Mouse (Mus musculus): ENCODE results near the gene Serpinb1b. TPM values are rescaled to one million over a fixed set of nuclear protein-coding genes. Genes with fewer than 3 reads are reported as not detected.
A peak's percentile ranks its signal among the peaks of the same experiment; 100 is the strongest.

Gene Serpinb1b
- polyA plus RNA-seq, 1 experiment from 2014 or later: 0.11 TPM

GRCm38 (mm10) chr13:33063048-33063447, 15.3 kb upstream of the Serpinb1b start:
- no peaks in the 10 kb centered on the region for H3K36me3 ChIP-seq (ENCODE audit: control insufficient read depth, insufficient read depth, low read length)
- no peak overlapping the region for H3K9ac ChIP-seq (ENCODE audit: low read length)
- ATAC-seq (ENCODE audit: insufficient number of reproducible peaks, insufficient read depth, low FRiP score, low read depth): no peak
- no peak overlapping the region for H3K4me2 ChIP-seq (ENCODE audit: low read length)
- 12% methylated on average over 1 of the region's 1 CpGs for WGBS
- H3K27ac ChIP-seq (replicated peaks in 1 of 2; ENCODE audit: control insufficient read depth in 1 of 2, insufficient read depth in 1 of 2, low read depth in 2 of 2, low read length in 2 of 2): no peak overlapping the region
- no peaks in the 10 kb centered on the region for H3K9me3 ChIP-seq (ENCODE audit: control insufficient read depth, low read length)
- H3K4me3 ChIP-seq (ENCODE audit: control insufficient read depth in 1 of 2, insufficient read depth in 1 of 2, low read depth in 1 of 2, low read length in 2 of 2): no peak overlapping the region
- no peaks in the 10 kb centered on the region for H3K27me3 ChIP-seq (ENCODE audit: control insufficient read depth, insufficient read depth, low read length)
- no peaks in the 10 kb centered on the region for H3K4me1 ChIP-seq (ENCODE audit: control insufficient read depth in 2 of 2, insufficient read depth in 2 of 2, low read length in 2 of 2)

- H3K4me3 ChIP-seq (ENCODE audit: control insufficient read depth in 1 of 2, insufficient read depth in 1 of 2, low read depth in 1 of 2, low read length in 2 of 2): no peak overlapping the region
- no peak for ATAC-seq (ENCODE audit: insufficient number of reproducible peaks, insufficient read depth, low FRiP score, low read depth)
- no peak overlapping the region for H3K9ac ChIP-seq (ENCODE audit: low read length)
- H3K27ac ChIP-seq (replicated peaks in 1 of 2; ENCODE audit: control insufficient read depth in 1 of 2, insufficient read depth in 1 of 2, low read depth in 2 of 2, low read length in 2 of 2): no peak overlapping the region
- H3K4me1 ChIP-seq (ENCODE audit: control insufficient read depth in 2 of 2, insufficient read depth in 2 of 2, low read length in 2 of 2): no peaks in the 10 kb centered on the region
- no peaks in the 10 kb centered on the region for H3K27me3 ChIP-seq (ENCODE audit: control insufficient read depth, insufficient read depth, low read length)
- H3K4me2 ChIP-seq (ENCODE audit: low read length): no peak overlapping the region
- no peaks in the 10 kb centered on the region for H3K36me3 ChIP-seq (ENCODE audit: control insufficient read depth, insufficient read depth, low read length)
- WGBS: 66% methylated on average over 1 of the region's 1 CpGs
- H3K9me3 ChIP-seq (ENCODE audit: control insufficient read depth, low read length): no peaks in the 10 kb centered on the region
These were observed 10.9 kb upstream of the Serpinb1b start for GRCm38 (mm10) chr13:33067387-33067977.

GRCm38 (mm10) chr13:33068164-33068563, 10.2 kb upstream of the Serpinb1b start:
- 67% methylated on average over 3 of the region's 3 CpGs for WGBS

GRCm38 (mm10) chr13:33071776-33072175, 6.6 kb upstream of the Serpinb1b start:
- no peak for ATAC-seq (ENCODE audit: insufficient number of reproducible peaks, insufficient read depth, low FRiP score, low read depth)
- no peak overlapping the region for H3K27ac ChIP-seq (replicated peaks in 1 of 2; ENCODE audit: control insufficient read depth in 1 of 2, insufficient read depth in 1 of 2, low read depth in 2 of 2, low read length in 2 of 2)
- no peak overlapping the region for H3K4me3 ChIP-seq (ENCODE audit: control insufficient read depth in 1 of 2, insufficient read depth in 1 of 2, low read depth in 1 of 2, low read length in 2 of 2)
- H3K4me2 ChIP-seq (ENCODE audit: low read length): no peak overlapping the region
- no peaks in the 10 kb centered on the region for H3K9me3 ChIP-seq (ENCODE audit: control insufficient read depth, low read length)
- no peak overlapping the region for H3K9ac ChIP-seq (ENCODE audit: low read length)
- H3K36me3 ChIP-seq (ENCODE audit: control insufficient read depth, insufficient read depth, low read length): no peaks in the 10 kb centered on the region
- H3K27me3 ChIP-seq (ENCODE audit: control insufficient read depth, insufficient read depth, low read length): no peaks in the 10 kb centered on the region
- H3K4me1 ChIP-seq (ENCODE audit: control insufficient read depth in 2 of 2, insufficient read depth in 2 of 2, low read length in 2 of 2): no peaks in the 10 kb centered on the region
- 79% methylated on average over 5 of the region's 5 CpGs for WGBS

More at GRCm38 (mm10) chr13:33068164-33068563, 10.2 kb upstream of the Serpinb1b start:
- Histone ChIP-seq H3K9me3 (ENCODE audit: control insufficient read depth, low read length) (no peaks in the 10 kb centered on the region), H3K36me3 (ENCODE audit: control insufficient read depth, insufficient read depth, low read length) (no peaks in the 10 kb centered on the region), H3K4me2 (ENCODE audit: low read length) (no peak overlapping the region), H3K4me3 (ENCODE audit: control insufficient read depth in 1 of 2, insufficient read depth in 1 of 2, low read depth in 1 of 2, low read length in 2 of 2) (no peak overlapping the region), H3K27ac (replicated peaks in 1 of 2; ENCODE audit: control insufficient read depth in 1 of 2, insufficient read depth in 1 of 2, low read depth in 2 of 2, low read length in 2 of 2) (no peak overlapping the region), H3K9ac (ENCODE audit: low read length) (no peak overlapping the region), H3K27me3 (ENCODE audit: control insufficient read depth, insufficient read depth, low read length) (no peaks in the 10 kb centered on the region), H3K4me1 (ENCODE audit: control insufficient read depth in 2 of 2, insufficient read depth in 2 of 2, low read length in 2 of 2) (no peaks in the 10 kb centered on the region)
- no peak for ATAC-seq (ENCODE audit: insufficient number of reproducible peaks, insufficient read depth, low FRiP score, low read depth)

- Histone ChIP-seq H3K36me3 (ENCODE audit: control insufficient read depth, insufficient read depth, low read length) (no peaks in the 10 kb centered on the region), H3K9me3 (ENCODE audit: control insufficient read depth, low read length) (no peaks in the 10 kb centered on the region), H3K9ac (ENCODE audit: low read length) (no peak overlapping the region), H3K27ac (replicated peaks in 1 of 2; ENCODE audit: control insufficient read depth in 1 of 2, insufficient read depth in 1 of 2, low read depth in 2 of 2, low read length in 2 of 2) (no peak overlapping the region), H3K27me3 (ENCODE audit: control insufficient read depth, insufficient read depth, low read length) (no peaks in the 10 kb centered on the region), H3K4me2 (ENCODE audit: low read length) (no peak overlapping the region), H3K4me3 (ENCODE audit: control insufficient read depth in 1 of 2, insufficient read depth in 1 of 2, low read depth in 1 of 2, low read length in 2 of 2) (no peak overlapping the region), H3K4me1 (ENCODE audit: control insufficient read depth in 2 of 2, insufficient read depth in 2 of 2, low read length in 2 of 2) (no peaks in the 10 kb centered on the region)
- ATAC-seq (ENCODE audit: insufficient number of reproducible peaks, insufficient read depth, low FRiP score, low read depth): peak; percentile 68; the same call in 1 of the 2 replicates
These were observed 4.3 kb upstream of the Serpinb1b start for GRCm38 (mm10) chr13:33074029-33074428.

GRCm38 (mm10) chr13:33076247-33076646, 2.1 kb upstream of the Serpinb1b start:
- no peaks in the 10 kb centered on the region for H3K36me3 ChIP-seq (ENCODE audit: control insufficient read depth, insufficient read depth, low read length)
- H3K4me2 ChIP-seq (ENCODE audit: low read length): no peak overlapping the region
- H3K27ac ChIP-seq (replicated peaks in 1 of 2; ENCODE audit: control insufficient read depth in 1 of 2, insufficient read depth in 1 of 2, low read depth in 2 of 2, low read length in 2 of 2): no peak overlapping the region
- no peaks in the 10 kb centered on the region for H3K4me1 ChIP-seq (ENCODE audit: control insufficient read depth in 2 of 2, insufficient read depth in 2 of 2, low read length in 2 of 2)
- WGBS: 43% methylated on average over 3 of the region's 3 CpGs
- H3K4me3 ChIP-seq (ENCODE audit: control insufficient read depth in 1 of 2, insufficient read depth in 1 of 2, low read depth in 1 of 2, low read length in 2 of 2): no peak overlapping the region
- H3K9me3 ChIP-seq (ENCODE audit: control insufficient read depth, low read length): no peaks in the 10 kb centered on the region
- ATAC-seq (ENCODE audit: insufficient number of reproducible peaks, insufficient read depth, low FRiP score, low read depth): no peak
- no peaks in the 10 kb centered on the region for H3K27me3 ChIP-seq (ENCODE audit: control insufficient read depth, insufficient read depth, low read length)
- H3K9ac ChIP-seq (ENCODE audit: low read length): no peak overlapping the region

- WGBS: 84% methylated on average over 10 of the region's 10 CpGs
- no peaks in the 10 kb centered on the region for H3K27me3 ChIP-seq (ENCODE audit: control insufficient read depth, insufficient read depth, low read length)
- H3K27ac ChIP-seq (replicated peaks in 1 of 2; ENCODE audit: control insufficient read depth in 1 of 2, insufficient read depth in 1 of 2, low read depth in 2 of 2, low read length in 2 of 2): no peak overlapping the region
- no peak overlapping the region for H3K4me3 ChIP-seq (ENCODE audit: control insufficient read depth in 1 of 2, insufficient read depth in 1 of 2, low read depth in 1 of 2, low read length in 2 of 2)
- no peaks in the 10 kb centered on the region for H3K36me3 ChIP-seq (ENCODE audit: control insufficient read depth, insufficient read depth, low read length)
- no peak overlapping the region for H3K9ac ChIP-seq (ENCODE audit: low read length)
- H3K9me3 ChIP-seq (ENCODE audit: control insufficient read depth, low read length): no peaks in the 10 kb centered on the region
- ATAC-seq (ENCODE audit: insufficient number of reproducible peaks, insufficient read depth, low FRiP score, low read depth): no peak
- H3K4me1 ChIP-seq (ENCODE audit: control insufficient read depth in 2 of 2, insufficient read depth in 2 of 2, low read length in 2 of 2): no peaks in the 10 kb centered on the region
- no peak overlapping the region for H3K4me2 ChIP-seq (ENCODE audit: low read length)
These were observed 1.2 kb upstream of the Serpinb1b start for GRCm38 (mm10) chr13:33077026-33077685.

- no peak for ATAC-seq (ENCODE audit: insufficient number of reproducible peaks, insufficient read depth, low FRiP score, low read depth)
- Histone ChIP-seq H3K9me3 (ENCODE audit: control insufficient read depth, low read length) (no peaks in the 10 kb centered on the region), H3K4me3 (ENCODE audit: control insufficient read depth in 1 of 2, insufficient read depth in 1 of 2, low read depth in 1 of 2, low read length in 2 of 2) (peak overlapping the region in 1 of 2 experiments; percentile 28; a peak in 1 of 4 replicates), H3K9ac (ENCODE audit: low read length) (peak overlapping the region; percentile 9; the same call in 1 of the 2 replicates), H3K4me1 (ENCODE audit: control insufficient read depth in 2 of 2, insufficient read depth in 2 of 2, low read length in 2 of 2) (no peaks in the 10 kb centered on the region), H3K27ac (replicated peaks in 1 of 2; ENCODE audit: control insufficient read depth in 1 of 2, insufficient read depth in 1 of 2, low read depth in 2 of 2, low read length in 2 of 2) (no peak overlapping the region), H3K4me2 (ENCODE audit: low read length) (peak overlapping the region; percentile 45), H3K27me3 (ENCODE audit: control insufficient read depth, insufficient read depth, low read length) (no peaks in the 10 kb centered on the region), H3K36me3 (ENCODE audit: control insufficient read depth, insufficient read depth, low read length) (no peaks in the 10 kb centered on the region)
- 11% methylated on average over 6 of the region's 6 CpGs for WGBS
These were observed 1.0 kb downstream of the Serpinb1b start for GRCm38 (mm10) chr13:33079391-33079790.
